Mouse (Mus musculus) forebrain, postnatal 0 days (tissue): ENCODE results near the gene Tmem132c. TPM values are rescaled to one million over a fixed set of nuclear protein-coding genes. Genes with fewer than 3 reads are reported as not detected.

Experiments
- ATAC-seq: fragments of 200-750 bp; cut with Nextera tagmentation; 2 replicates; pipeline ENCODE4 v1.8.0; 2017; ENCODE audit warnings: mild to moderate bottlenecking, moderate library complexity
- DNase-seq: peaks from one replicate; pipeline ENCODE4 v3.0.0-alpha.2; 2015
- H3K27ac ChIP-seq: fragments of 300-500 bp; sonication (generic); 2 replicates; pipeline ENCODE4 v1.5.1; 2014; ENCODE audit warnings: low read depth, mild to moderate bottlenecking, antibody characterized with exemption, low read length, moderate library complexity, mixed read lengths
- H3K27me3 ChIP-seq: fragments of 300-500 bp; sonication (generic); 2 replicates; pipeline ENCODE4 v1.6.1; 2014; ENCODE audit warnings: mild to moderate bottlenecking, low read length, mixed read lengths; ENCODE audit not compliant: insufficient read depth
- H3K36me3 ChIP-seq: fragments of 300-500 bp; sonication (generic); 2 replicates; pipeline ENCODE4 v1.6.1; 2014; ENCODE audit warnings: mild to moderate bottlenecking, moderate library complexity; ENCODE audit not compliant: insufficient read depth
- H3K4me1 ChIP-seq: fragments of 300-500 bp; sonication (generic); 2 replicates; pipeline ENCODE4 v1.6.1; 2014; ENCODE audit warnings: antibody characterized with exemption; ENCODE audit not compliant: insufficient read depth
- H3K4me2 ChIP-seq: fragments of 300-500 bp; sonication (generic); 2 replicates; pipeline ENCODE4 v1.6.1; 2014; ENCODE audit warnings: low read depth, mild to moderate bottlenecking, moderate library complexity
- H3K4me3 ChIP-seq: fragments of 300-500 bp; sonication (generic); 2 replicates; pipeline ENCODE4 v1.5.1; 2014; ENCODE audit warnings: low read depth, low read length, mixed read lengths
- H3K9ac ChIP-seq: fragments of 300-500 bp; sonication (generic); 2 replicates; pipeline ENCODE4 v1.6.1; 2014; ENCODE audit warnings: mild to moderate bottlenecking
- H3K9me3 ChIP-seq: fragments of 300-500 bp; sonication (generic); 2 replicates; pipeline ENCODE4 v1.6.1; 2016; ENCODE audit warnings: low read length
- CTCF ChIP-seq: sonication (generic); IDR thresholded peaks from 2 replicates; pipeline ENCODE4 v1.5.1; 2016; ENCODE audit warnings: antibody characterized with exemption, control low read depth, low read depth
- WGBS: fragments of 180-500 bp; shearing (Covaris S2); extraction: QIAGEN DNeasy Blood & Tissue Kit; methylation state at CpG from one replicate; pipeline ENCODE4 v1.1.7; 2014; 5-methylcytosine and 5-hydroxymethylcytosine counted together
- polyA plus RNA-seq: library from polyadenylated mRNA; unstranded; fragments of >200 nt; fragmentation: Nextera tagmentation; extraction: Ambion mirVana; gene quantifications from 2 replicates; pipeline ENCODE4 v1.2.1, GENCODE M21; 2015
- total RNA-seq: library from RNA; depleted of rRNA; stranded (reverse); fragments of >200 nt; gene quantifications from 2 replicates; pipeline ENCODE4 v1.2.3, GENCODE M21; 2014

Tmem132c gene
- total and polyA plus RNA-seq, 2 experiments from 2014 or later = 7.5 to 25.6 TPM

- no peak for ATAC-seq
- DNase-seq = no peak
- TF ChIP-seq CTCF = no peak
Measured at GRCm38 (mm10) chr5:127375654-127376053, 134.0 kb downstream of the Tmem132c start.

GRCm38 (mm10) chr5:127378521-127378920 lies 136.9 kb downstream of the Tmem132c start:
- no peaks in the 10 kb centered on the region for H3K27me3 ChIP-seq
- no peak overlapping the region for H3K4me3 ChIP-seq
- no peak overlapping the region for H3K4me2 ChIP-seq
- no peak overlapping the region for H3K27ac ChIP-seq
- no peak for TF ChIP-seq CTCF
- no peaks in the 10 kb centered on the region for H3K4me1 ChIP-seq
- WGBS = 32% methylated on average over 5 of the region's 5 CpGs
- no peak for DNase-seq
- H3K9me3 ChIP-seq = no peaks in the 10 kb centered on the region
- no peak overlapping the region for H3K9ac ChIP-seq
- ATAC-seq = no peak
- no peaks in the 10 kb centered on the region for H3K36me3 ChIP-seq

More at GRCm38 (mm10) chr5:127375654-127376053, 134.0 kb downstream of the Tmem132c start:
- Histone ChIP-seq H3K36me3 (no peaks in the 10 kb centered on the region), H3K4me1 (no peaks in the 10 kb centered on the region), H3K27ac (no peak overlapping the region), H3K9me3 (no peaks in the 10 kb centered on the region), H3K4me2 (no peak overlapping the region), H3K9ac (no peak overlapping the region), H3K4me3 (no peak overlapping the region), H3K27me3 (no peaks in the 10 kb centered on the region)
- 91% methylated on average over 3 of the region's 3 CpGs for WGBS

- WGBS = 63% methylated on average over 2 of the region's 2 CpGs
- no peak for TF ChIP-seq CTCF
Measured at GRCm38 (mm10) chr5:127379351-127379750, 137.7 kb downstream of the Tmem132c start.

GRCm38 (mm10) chr5:127381216-127381615 lies 139.6 kb downstream of the Tmem132c start:
- Histone ChIP-seq H3K27me3 (no peaks in the 10 kb centered on the region), H3K4me2 (no peak overlapping the region), H3K4me3 (no peak overlapping the region), H3K27ac (no peak overlapping the region), H3K4me1 (no peaks in the 10 kb centered on the region), H3K9ac (no peak overlapping the region), H3K36me3 (no peaks in the 10 kb centered on the region), H3K9me3 (no peaks in the 10 kb centered on the region)
- DNase-seq (peak; percentile 37), ATAC-seq (no peak)
- WGBS = 18% methylated on average over 4 of the region's 4 CpGs
- no peak for TF ChIP-seq CTCF

More at GRCm38 (mm10) chr5:127379351-127379750, 137.7 kb downstream of the Tmem132c start:
- H3K4me2 ChIP-seq = no peak overlapping the region
- ATAC-seq (no peak), DNase-seq (no peak)
- H3K4me1 ChIP-seq = no peaks in the 10 kb centered on the region
- no peaks in the 10 kb centered on the region for H3K9me3 ChIP-seq
- no peaks in the 10 kb centered on the region for H3K27me3 ChIP-seq
- H3K36me3 ChIP-seq = no peaks in the 10 kb centered on the region
- H3K27ac ChIP-seq = no peak overlapping the region
- H3K4me3 ChIP-seq = no peak overlapping the region
- no peak overlapping the region for H3K9ac ChIP-seq

GRCm38 (mm10) chr5:127382571-127382970 lies 141.0 kb downstream of the Tmem132c start:
- H3K27me3 ChIP-seq = no peaks in the 10 kb centered on the region
- no peaks in the 10 kb centered on the region for H3K36me3 ChIP-seq
- TF ChIP-seq CTCF = no peak
- no peak overlapping the region for H3K9ac ChIP-seq
- no peaks in the 10 kb centered on the region for H3K9me3 ChIP-seq
- H3K4me1 ChIP-seq = no peaks in the 10 kb centered on the region
- no peak for ATAC-seq
- WGBS = 42% methylated on average over 5 of the region's 5 CpGs
- DNase-seq = no peak
- no peak overlapping the region for H3K27ac ChIP-seq
- no peak overlapping the region for H3K4me2 ChIP-seq
- no peak overlapping the region for H3K4me3 ChIP-seq

- Histone ChIP-seq H3K4me3 (no peak overlapping the region), H3K9ac (no peak overlapping the region), H3K36me3 (no peaks in the 10 kb centered on the region), H3K27ac (no peak overlapping the region), H3K9me3 (no peaks in the 10 kb centered on the region), H3K4me2 (no peak overlapping the region), H3K27me3 (no peaks in the 10 kb centered on the region), H3K4me1 (no peaks in the 10 kb centered on the region)
- no peak for DNase-seq
- ATAC-seq = no peak
- 95% methylated on average over 5 of the region's 5 CpGs for whole genome bisulfite sequencing
- TF ChIP-seq CTCF = peak; percentile 22; the same call in 1 of the 2 replicates
Measured at GRCm38 (mm10) chr5:127391187-127391586, 149.6 kb downstream of the Tmem132c start.

DNA sequence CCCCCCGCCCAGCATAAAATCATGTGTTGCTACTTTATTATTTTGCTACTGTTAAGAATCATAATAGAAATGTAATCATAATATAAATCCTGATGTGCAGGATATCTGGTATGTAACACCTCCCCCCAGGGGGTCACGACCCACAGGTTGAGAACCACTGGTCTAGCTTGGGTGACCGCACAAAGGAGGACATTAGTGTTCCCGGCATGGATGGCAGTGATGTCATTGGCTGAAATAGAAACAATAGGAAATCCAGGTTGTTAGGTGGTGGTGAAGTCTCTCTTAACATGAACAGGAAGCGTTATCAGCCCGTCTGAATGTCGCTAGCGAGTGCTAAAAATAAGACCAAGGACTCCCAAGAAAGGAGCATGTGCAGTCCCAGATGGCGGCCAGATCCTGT lies 155.3 kb downstream of the Tmem132c start:
- H3K4me1 ChIP-seq = no peaks in the 10 kb centered on the region
- DNase-seq (no peak), ATAC-seq (no peak)
- no peaks in the 10 kb centered on the region for H3K9me3 ChIP-seq
- H3K4me2 ChIP-seq = no peak overlapping the region
- H3K9ac ChIP-seq = no peak overlapping the region
- no peaks in the 10 kb centered on the region for H3K27me3 ChIP-seq
- H3K4me3 ChIP-seq = no peak overlapping the region
- no peak overlapping the region for H3K27ac ChIP-seq
- H3K36me3 ChIP-seq = no peaks in the 10 kb centered on the region
- 77% methylated on average over 9 of the region's 9 CpGs for WGBS
- TF ChIP-seq CTCF = no peak
